Mouse (Mus musculus): ENCODE results near the gene Epb41l1. TPM values are rescaled to one million over a fixed set of nuclear protein-coding genes. Genes with fewer than 3 reads are reported as not detected.

Epb41l1 gene
- polyA plus RNA-seq, 1 experiment from 2014 or later: 0.63 TPM

DNA sequence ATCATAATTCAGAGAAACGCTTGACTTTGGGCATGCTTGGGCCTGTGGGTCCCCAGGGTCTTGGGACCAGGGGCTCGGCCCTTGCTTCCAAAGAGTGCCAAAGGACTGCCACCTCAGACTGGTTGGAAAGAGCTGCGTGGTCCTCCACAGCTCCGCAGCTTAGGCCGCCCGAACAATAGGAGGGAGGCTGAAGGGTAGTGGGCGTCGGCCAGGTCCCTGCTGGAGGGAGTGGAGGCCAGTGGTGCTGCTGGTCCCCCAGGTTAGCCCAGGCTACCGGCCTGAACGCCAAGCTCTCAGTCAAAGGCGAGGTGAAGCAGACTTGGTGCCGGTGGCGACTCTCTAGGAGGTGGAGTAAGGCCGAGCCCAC lies 399 bp upstream of the Epb41l1 start:
- Histone ChIP-seq H3K36me3 (ENCODE audit: control insufficient read depth, insufficient read depth) (no peaks in the 10 kb centered on the region), H3K9me3 (ENCODE audit: control insufficient read depth) (no peaks in the 10 kb centered on the region), H3K27ac (ENCODE audit: low read depth, low read length) (no peak overlapping the region), H3K4me1 (replicated peaks; ENCODE audit: control insufficient read depth, insufficient read depth, low read length) (0 out of 2 replicates have a peak, but pooled peaks cover 10% of the 10 kb centered on the region), H3K4me2 (replicated peaks; ENCODE audit: low read depth) (peak overlapping the region; percentile 96), H3K9ac (ENCODE audit: low read depth, low read length) (peak overlapping the region; percentile 50; the same call in 1 of the 2 replicates), H3K27me3 (replicated peaks; ENCODE audit: control insufficient read depth, insufficient read depth, low read length) (peaks cover 12% of the 10 kb centered on the region; the same call in 1 of the 2 replicates), H3K4me3 (ENCODE audit: low read depth, low read length) (peak overlapping the region; percentile 53)
- ATAC-seq: peak; percentile 5; the same call in 1 of the 2 replicates
- WGBS: 35% methylated on average over 13 of the region's 14 CpGs
- TF ChIP-seq CTCF (IDR thresholded peaks at IDR 0.05; ENCODE audit: low read depth): no peak

DNA sequence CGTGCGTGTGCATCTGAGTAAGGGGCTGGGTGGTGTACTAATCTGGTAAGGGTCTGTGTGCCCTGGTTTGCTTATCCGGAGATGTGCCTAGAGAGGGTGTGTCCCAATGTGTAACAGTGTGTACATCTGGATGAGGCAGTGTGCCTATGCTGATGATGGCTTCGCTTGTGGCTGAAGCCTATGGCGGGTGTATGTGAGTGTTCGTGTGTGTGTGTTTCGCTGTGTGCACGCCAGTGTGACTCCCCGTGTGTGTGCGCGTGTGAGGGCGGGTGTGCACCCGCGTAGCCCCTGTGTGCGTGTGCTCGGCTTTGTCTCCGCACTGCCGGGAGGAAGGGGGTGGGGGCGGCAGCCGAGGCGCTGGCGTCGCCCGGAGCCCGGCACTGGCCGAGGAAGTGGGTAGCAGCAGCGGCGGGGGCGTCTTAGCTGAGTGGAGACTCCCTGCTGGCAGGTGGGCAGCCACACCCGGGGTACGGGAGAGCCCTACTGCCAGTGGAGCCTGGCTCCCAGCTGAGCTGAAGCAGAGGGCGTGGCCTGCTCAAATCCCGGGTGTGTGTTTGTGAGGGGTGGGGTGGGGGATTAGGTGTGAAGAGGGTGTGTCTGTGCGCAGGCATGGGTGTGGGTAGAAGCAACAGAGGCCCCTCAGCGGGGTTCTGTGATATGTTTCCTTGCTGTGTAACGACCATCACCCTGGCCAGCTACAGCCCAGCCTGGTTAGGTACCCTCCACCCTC lies 837 bp downstream of the Epb41l1 start:
- Histone ChIP-seq H3K4me2 (replicated peaks; ENCODE audit: low read depth) (peak overlapping the region; percentile 96), H3K36me3 (ENCODE audit: control insufficient read depth, insufficient read depth) (no peaks in the 10 kb centered on the region), H3K4me1 (replicated peaks; ENCODE audit: control insufficient read depth, insufficient read depth, low read length) (0 out of 2 replicates have a peak, but pooled peaks cover 10% of the 10 kb centered on the region), H3K9me3 (ENCODE audit: control insufficient read depth) (no peaks in the 10 kb centered on the region), H3K4me3 (ENCODE audit: low read depth, low read length) (peak overlapping the region; percentile 53), H3K9ac (ENCODE audit: low read depth, low read length) (peak overlapping the region; percentile 50), H3K27ac (ENCODE audit: low read depth, low read length) (no peak overlapping the region), H3K27me3 (replicated peaks; ENCODE audit: control insufficient read depth, insufficient read depth, low read length) (peaks cover 12% of the 10 kb centered on the region; the same call in 1 of the 2 replicates)
- TF ChIP-seq CTCF (IDR thresholded peaks at IDR 0.05; ENCODE audit: low read depth): no peak
- under 1% methylated on average over 36 of the region's 36 CpGs for WGBS
- peak; percentile 61 for ATAC-seq

DNA sequence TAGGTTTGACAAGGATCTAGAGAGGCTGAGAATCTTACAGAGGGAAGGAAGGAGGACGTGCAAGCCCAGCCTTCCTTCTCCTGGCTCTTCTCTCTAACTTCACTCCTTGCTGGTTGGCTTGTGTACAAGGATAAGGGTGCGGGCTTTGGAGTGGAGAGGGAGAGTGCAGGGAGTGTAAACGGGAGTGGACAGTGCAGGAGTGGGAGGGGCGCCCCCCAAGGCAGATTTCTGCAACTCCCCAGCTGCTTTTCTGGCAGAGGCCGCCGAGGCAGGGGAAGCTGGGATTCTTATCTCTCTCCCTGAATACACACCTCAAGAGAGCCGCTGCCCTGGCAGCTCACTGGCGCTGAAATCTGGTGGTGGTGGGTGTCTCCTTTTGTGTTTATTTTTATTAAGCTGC lies 1.9 kb downstream of the Epb41l1 start:
- H3K36me3 ChIP-seq (ENCODE audit: control insufficient read depth, insufficient read depth): no peaks in the 10 kb centered on the region
- peaks cover 12% of the 10 kb centered on the region; the same call in 1 of the 2 replicates for H3K27me3 ChIP-seq (replicated peaks; ENCODE audit: control insufficient read depth, insufficient read depth, low read length)
- 0 out of 2 replicates have a peak, but pooled peaks cover 4% of the 10 kb centered on the region for H3K4me1 ChIP-seq (replicated peaks; ENCODE audit: control insufficient read depth, insufficient read depth, low read length)
- H3K4me3 ChIP-seq (ENCODE audit: low read depth, low read length): no peak overlapping the region
- no peak overlapping the region for H3K9ac ChIP-seq (ENCODE audit: low read depth, low read length)
- H3K4me2 ChIP-seq (replicated peaks; ENCODE audit: low read depth): peak overlapping the region; percentile 96; the same call in 1 of the 2 replicates
- no peak overlapping the region for H3K27ac ChIP-seq (ENCODE audit: low read depth, low read length)
- no peaks in the 10 kb centered on the region for H3K9me3 ChIP-seq (ENCODE audit: control insufficient read depth)
- no peak for ATAC-seq
- TF ChIP-seq CTCF (IDR thresholded peaks at IDR 0.05; ENCODE audit: low read depth): no peak
- 6% methylated on average over 8 of the region's 8 CpGs for WGBS

DNA sequence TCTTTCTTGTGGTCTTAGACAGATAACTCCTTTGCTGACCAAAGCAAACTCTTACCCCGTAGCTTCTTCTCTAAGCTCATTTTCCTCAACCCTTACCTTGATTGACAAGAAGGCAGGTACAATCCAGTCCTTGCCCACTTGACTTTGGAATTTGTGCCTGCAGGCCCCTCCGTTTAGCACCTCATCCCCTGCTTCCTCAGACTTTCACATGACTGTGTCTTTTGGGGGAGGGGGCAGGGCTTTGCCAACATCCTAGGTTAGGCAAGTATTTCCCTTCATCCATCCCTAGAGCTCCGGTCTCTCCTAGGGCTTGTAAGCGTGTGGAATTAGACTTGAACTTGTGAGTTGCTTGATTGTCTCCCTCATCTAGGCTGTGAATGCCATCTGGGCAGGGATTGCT lies 3.0 kb downstream of the Epb41l1 start:
- no peak for TF ChIP-seq CTCF (IDR thresholded peaks at IDR 0.05; ENCODE audit: low read depth)
- Histone ChIP-seq H3K27ac (ENCODE audit: low read depth, low read length) (no peak overlapping the region), H3K9ac (ENCODE audit: low read depth, low read length) (no peak overlapping the region), H3K4me2 (replicated peaks; ENCODE audit: low read depth) (no peak overlapping the region), H3K27me3 (replicated peaks; ENCODE audit: control insufficient read depth, insufficient read depth, low read length) (peaks cover 12% of the 10 kb centered on the region; the same call in 1 of the 2 replicates), H3K4me3 (ENCODE audit: low read depth, low read length) (no peak overlapping the region), H3K9me3 (ENCODE audit: control insufficient read depth) (no peaks in the 10 kb centered on the region), H3K36me3 (ENCODE audit: control insufficient read depth, insufficient read depth) (no peaks in the 10 kb centered on the region), H3K4me1 (replicated peaks; ENCODE audit: control insufficient read depth, insufficient read depth, low read length) (0 out of 2 replicates have a peak, but pooled peaks cover 4% of the 10 kb centered on the region)
- 80% methylated on average over 4 of the region's 4 CpGs for WGBS
- ATAC-seq: no peak

DNA sequence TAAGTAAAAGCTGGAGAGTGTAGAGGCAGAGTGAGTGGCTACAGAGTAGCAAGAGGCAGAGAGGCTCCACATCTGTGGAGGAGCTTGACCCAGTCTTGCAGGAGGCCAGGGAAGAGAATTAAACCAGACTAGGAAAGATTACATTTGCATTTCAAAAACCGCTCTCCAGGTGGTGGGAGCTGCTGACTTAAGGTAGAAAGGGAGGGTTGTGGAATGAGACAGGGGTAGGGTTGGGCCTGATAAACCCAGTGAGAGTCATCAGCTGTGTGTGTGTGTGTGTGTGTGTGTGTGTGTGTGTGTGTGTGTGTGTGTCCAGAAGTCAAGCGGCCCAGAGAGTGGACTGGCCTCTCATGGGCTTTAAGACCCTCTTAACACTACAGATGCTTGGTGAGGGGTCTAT lies 4.9 kb downstream of the Epb41l1 start:
- no peak for ATAC-seq
- 58% methylated on average over 2 of the region's 2 CpGs for WGBS

DNA sequence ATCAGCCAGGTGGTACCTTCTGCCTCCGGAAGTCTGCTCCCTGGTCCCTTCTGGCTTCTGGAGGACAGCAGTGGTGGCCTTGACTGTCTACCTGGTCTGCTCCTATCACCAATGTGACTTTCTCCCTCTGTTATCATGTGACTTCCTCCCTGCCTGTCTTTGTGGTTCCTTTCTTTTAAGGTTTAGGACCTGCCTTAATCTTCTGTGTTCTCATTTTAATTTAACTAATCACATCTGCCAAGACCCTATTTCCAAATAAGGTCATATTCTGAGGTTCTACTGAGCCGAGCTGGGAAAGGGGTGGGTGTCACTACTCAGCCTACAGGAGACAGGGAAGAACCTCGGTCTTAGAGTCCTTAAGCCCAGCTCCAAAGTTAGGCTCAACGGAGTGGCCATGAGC lies 5.4 kb downstream of the Epb41l1 start:
- 0 out of 2 replicates have a peak, but pooled peaks cover 4% of the 10 kb centered on the region for H3K4me1 ChIP-seq (replicated peaks; ENCODE audit: control insufficient read depth, insufficient read depth, low read length)
- H3K36me3 ChIP-seq (ENCODE audit: control insufficient read depth, insufficient read depth): no peaks in the 10 kb centered on the region
- 68% methylated on average over 4 of the region's 4 CpGs for WGBS
- H3K27ac ChIP-seq (ENCODE audit: low read depth, low read length): no peak overlapping the region
- no peaks in the 10 kb centered on the region for H3K9me3 ChIP-seq (ENCODE audit: control insufficient read depth)
- no peak overlapping the region for H3K9ac ChIP-seq (ENCODE audit: low read depth, low read length)
- H3K4me2 ChIP-seq (replicated peaks; ENCODE audit: low read depth): no peak overlapping the region
- H3K4me3 ChIP-seq (ENCODE audit: low read depth, low read length): no peak overlapping the region
- no peak for ATAC-seq
- no peak for TF ChIP-seq CTCF (IDR thresholded peaks at IDR 0.05; ENCODE audit: low read depth)
- peaks cover 12% of the 10 kb centered on the region; the same call in 1 of the 2 replicates for H3K27me3 ChIP-seq (replicated peaks; ENCODE audit: control insufficient read depth, insufficient read depth, low read length)

More for the DNA sequence above, 4.9 kb downstream of the Epb41l1 start:
- no peaks in the 10 kb centered on the region for H3K36me3 ChIP-seq (ENCODE audit: control insufficient read depth, insufficient read depth)
- 0 out of 2 replicates have a peak, but pooled peaks cover 4% of the 10 kb centered on the region for H3K4me1 ChIP-seq (replicated peaks; ENCODE audit: control insufficient read depth, insufficient read depth, low read length)
- peaks cover 12% of the 10 kb centered on the region; the same call in 1 of the 2 replicates for H3K27me3 ChIP-seq (replicated peaks; ENCODE audit: control insufficient read depth, insufficient read depth, low read length)
- TF ChIP-seq CTCF (IDR thresholded peaks at IDR 0.05; ENCODE audit: low read depth): no peak
- no peak overlapping the region for H3K9ac ChIP-seq (ENCODE audit: low read depth, low read length)
- H3K9me3 ChIP-seq (ENCODE audit: control insufficient read depth): no peaks in the 10 kb centered on the region
- H3K4me2 ChIP-seq (replicated peaks; ENCODE audit: low read depth): no peak overlapping the region
- H3K27ac ChIP-seq (ENCODE audit: low read depth, low read length): no peak overlapping the region
- H3K4me3 ChIP-seq (ENCODE audit: low read depth, low read length): no peak overlapping the region

Data from intestine, postnatal 0 days (tissue).